Mouse (Mus musculus) mouse embryonic stem cell (cell line): ENCODE results near the gene Ppm1g.
"Not testable (repeated sequence)": the region's sequence is repeated elsewhere in the genome, so short reads cannot be mapped to it uniquely, and the experiment has no call there.

ENCODE experiments used
- in situ Hi-C, 2 experiments: fragments of 300-500 bp; cut with MboI; formaldehyde crosslinking; loops; 1 replicate in 1 of 2; 3 replicates in 1 of 2; pipeline ENCODE4 v1.14.3; 2019 to 2020; ENCODE audit warnings: low sequenced_read_pairs in 2 of 2, low pct_unique_long_range_greater_than_20kb in 1 of 2, mixed read lengths in 1 of 2; ENCODE audit not compliant: unreplicated experiment in 1 of 2

The Ppm1g gene

DNA sequence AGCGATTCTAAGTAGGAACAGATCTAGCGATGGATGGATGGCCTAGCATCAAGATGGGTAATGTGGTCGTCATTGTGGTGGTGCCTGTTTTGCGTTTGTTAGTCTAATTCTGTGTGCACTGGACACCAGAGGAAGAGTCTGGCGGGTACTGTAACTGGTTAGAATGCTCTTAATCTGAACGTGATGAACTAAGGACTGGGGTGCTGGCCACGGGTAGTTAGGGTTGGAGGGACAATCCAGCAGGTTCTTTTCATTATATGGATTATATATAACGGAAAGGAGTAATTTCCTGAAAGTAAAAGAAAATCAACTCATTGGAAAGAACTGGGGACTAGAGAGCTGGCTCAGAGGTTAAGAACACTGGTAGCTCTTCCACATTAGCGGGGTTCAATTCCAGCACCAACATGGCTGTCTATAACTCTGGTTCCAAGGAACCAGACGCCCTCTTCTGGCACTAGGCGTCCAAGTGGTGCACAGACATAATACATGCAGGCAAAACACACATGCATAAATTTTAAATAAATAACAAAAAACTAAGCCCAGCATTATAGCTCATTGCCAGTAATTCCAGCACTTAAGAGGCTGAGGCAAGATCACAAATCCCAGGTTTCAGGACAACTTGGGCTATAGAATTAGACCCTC is 938 bp upstream of the Ppm1g start:
- in situ Hi-C loops, result no loop called here

DNA sequence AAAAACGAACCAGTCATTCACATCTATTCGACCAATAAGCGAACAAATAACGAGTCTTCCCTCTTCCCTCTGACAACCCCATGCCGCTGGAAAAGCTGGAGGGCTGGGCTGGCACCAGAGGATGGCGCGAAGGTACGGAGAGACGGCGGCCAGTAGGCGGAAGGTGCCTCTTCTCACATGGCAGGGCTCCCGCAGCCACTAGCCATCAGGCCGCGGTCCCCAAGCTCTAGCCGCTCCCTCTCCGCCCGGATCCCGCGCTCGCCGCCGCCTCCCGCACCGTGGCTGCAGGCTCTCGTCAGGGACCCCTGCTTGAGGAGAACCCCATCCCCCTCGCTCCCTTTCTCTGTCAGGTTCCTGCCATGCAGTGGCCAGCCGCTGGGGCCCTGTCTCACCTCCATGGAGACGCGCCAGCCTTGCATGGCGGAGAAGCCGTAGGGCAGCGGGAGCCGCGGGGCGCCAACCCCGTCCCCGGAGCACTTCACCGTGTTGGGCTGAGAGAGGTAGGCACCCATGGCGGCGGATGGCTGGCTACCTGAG is 508 bp downstream of the Ppm1g start:
- in situ Hi-C loops, result no loop called here

GRCm38 (mm10) chr5:31219474-31219873 is 1.0 kb downstream of the Ppm1g start:
- in situ Hi-C loops, result no loop called here

GRCm38 (mm10) chr5:31219070-31219469 is 1.4 kb downstream of the Ppm1g start:
- in situ Hi-C loops, result no loop called here

GRCm38 (mm10) chr5:31218294-31218693 is 2.2 kb downstream of the Ppm1g start:
- in situ Hi-C loops, result no loop called here

- in situ Hi-C loops, result not testable (repeated sequence)
Measured at GRCm38 (mm10) chr5:31216554-31216953, 3.9 kb downstream of the Ppm1g start.

DNA sequence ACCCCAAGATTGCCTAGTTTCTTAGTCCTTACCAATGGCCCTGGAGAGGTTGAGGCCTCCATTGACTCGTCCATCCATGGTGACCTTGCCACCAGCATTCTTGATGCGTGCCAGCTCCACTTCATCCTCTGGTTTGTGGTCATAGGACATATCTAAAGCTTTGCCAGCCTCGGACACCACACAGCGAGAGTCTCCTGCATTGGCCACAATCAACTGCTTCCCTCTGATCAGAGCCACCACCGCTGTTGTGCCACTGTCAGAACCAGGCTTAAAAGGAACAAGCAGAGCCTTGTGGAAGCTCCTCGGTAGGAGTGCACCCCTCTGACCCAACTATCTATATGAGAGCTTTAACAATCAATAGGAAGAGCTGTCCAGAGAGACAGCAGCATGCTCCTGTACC is 16.1 kb downstream of the Ppm1g start:
- in situ Hi-C loops, result no loop called here

GRCm38 (mm10) chr5:31203866-31204265 is 16.6 kb downstream of the Ppm1g start:
- in situ Hi-C loops, result no loop called here

GRCm38 (mm10) chr5:31202933-31203332 is 17.6 kb downstream of the Ppm1g start:
- in situ Hi-C loops, result no loop called here

GRCm38 (mm10) chr5:31201742-31202590 is 18.5 kb downstream of the Ppm1g start, which contains the start of gene Zfp513:
Zfp513 (minus strand) TSS chr5:31202303.
- in situ Hi-C loops, result no loop called here

DNA sequence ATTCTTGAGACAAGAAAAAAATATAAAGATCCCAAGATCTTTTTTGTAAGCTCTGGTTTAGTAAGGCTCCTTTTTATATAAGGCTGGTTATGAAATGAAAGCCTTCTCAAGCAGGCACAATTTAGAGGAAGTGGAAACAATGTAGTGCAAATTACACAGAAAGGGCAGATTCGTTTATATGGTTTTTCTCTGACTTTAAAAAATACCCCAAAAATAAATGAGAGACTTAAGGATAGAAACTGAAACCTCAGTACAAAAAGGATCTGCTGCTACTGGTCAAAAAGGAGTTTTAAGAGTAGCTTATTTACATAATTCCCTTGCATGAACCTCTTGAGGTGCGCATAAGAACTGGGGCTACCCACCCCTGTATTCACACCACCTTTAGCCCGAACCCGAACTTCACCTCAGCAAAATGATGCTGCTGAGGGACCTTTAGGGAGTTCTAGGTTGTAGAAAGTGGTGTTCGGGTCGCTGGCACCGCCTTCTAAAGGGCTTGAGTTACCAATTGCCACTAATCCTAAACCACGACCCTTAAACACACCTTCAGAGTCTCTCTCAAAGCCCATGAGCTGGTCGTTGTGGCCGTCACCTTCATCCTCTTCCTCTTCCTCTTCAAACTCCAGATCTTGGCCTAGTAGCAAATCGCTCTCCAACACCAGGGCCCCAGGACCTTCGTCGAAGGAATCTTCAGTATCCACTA is 19.3 kb downstream of the Ppm1g start:
- in situ Hi-C loops, result no loop called here

DNA sequence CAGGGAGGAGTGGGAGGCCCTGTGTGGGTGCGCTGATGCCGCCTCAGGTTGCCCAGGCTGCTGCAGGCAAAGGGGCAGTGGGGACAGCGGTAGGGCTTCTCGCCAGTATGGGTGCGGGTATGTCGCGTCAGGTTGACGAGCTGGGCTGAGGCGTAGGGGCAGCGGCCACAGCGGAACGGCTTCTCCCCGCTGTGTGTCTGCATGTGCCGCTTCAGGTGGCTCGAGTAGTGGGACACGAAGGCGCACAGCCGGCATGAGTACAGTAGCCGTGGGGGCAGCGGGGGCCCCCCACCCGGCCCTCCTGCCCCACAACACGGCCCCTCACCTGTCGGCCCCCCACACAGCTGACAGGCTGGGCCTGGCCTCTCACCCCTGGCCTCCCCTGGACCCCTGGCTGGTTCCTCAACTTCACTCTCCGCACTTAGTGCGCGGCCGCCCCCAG is 20.1 kb downstream of the Ppm1g start:
- in situ Hi-C loops, result no loop called here

GRCm38 (mm10) chr5:31199893-31200292 is 20.6 kb downstream of the Ppm1g start:
- in situ Hi-C loops, result no loop called here

- in situ Hi-C loops, result no loop called here
Measured at GRCm38 (mm10) chr5:31199321-31199892, 21.1 kb downstream of the Ppm1g start.

DNA sequence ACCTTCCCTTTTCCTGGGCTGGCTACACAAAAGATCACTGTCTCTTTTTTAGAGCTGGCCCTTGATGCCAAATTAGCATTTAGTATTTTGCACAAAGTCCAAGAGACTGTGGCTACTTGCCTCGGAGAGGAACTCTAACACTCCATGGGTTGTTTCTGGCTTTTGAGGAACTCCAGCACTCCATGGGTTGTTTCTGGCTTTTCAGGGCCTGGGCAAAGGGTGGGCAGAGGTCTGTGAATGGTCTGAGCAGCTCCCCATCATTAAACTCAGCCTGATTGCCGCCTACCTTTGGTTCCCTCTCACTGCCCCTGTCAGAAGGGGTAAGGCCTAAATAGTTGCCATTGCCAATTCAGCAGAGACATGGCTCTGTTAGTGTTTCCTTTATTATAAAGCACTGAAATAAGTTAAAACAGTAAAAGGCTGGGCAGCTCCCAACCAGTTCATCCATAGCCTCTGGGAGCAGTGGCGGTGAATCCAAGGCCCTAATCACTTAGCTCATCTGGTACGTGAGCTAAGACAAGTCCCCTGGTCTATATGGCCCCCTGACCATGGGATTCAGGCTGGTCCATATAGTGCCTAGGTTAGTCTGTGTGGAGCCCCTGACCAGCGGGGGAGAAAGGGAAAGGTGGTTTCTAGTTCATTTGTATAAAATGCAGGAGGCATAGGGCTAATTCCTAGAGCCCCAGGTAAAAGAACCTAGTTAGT is 21.7 kb downstream of the Ppm1g start:
- in situ Hi-C loops, result no loop called here

DNA sequence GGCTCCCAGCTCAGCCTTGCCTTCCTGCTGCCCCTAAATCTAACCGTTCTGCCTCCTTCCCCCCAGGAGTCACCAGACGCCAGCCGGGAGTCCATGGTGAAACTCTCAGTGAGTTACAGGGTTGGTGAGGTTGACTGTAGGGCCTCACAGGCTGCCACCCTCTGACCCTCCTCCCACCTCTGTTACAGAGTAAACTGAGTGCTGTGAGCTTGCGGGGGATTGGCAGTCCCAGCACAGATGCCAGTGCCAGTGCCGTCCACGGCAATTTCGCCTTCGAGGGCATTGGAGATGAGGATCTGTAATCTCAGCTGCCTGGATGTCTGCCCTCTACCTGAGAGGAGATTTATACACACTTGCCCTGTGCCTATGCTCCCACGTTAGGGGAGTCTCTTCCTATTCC is 22.3 kb downstream of the Ppm1g start:
- in situ Hi-C loops, result no loop called here

DNA sequence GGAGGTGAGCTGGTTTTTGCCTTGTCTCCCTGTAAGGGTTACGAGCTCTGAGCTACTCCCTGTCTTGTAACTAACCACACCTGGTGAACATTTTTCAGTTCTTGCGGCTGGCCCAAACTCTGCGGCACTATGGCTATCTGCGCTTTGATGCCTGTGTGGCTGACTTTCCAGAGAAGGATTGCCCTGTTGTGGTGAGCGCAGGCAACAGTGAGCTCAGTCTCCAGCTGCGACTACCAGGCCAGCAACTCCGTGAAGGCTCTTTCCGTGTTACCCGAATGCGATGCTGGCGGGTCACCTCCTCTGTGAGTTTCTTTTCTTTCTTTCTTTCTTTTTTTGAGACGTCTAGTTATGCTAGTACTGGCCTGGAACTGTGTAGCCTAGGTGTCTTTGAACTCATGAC is 23.4 kb downstream of the Ppm1g start:
- in situ Hi-C loops, result no loop called here

GRCm38 (mm10) chr5:31196207-31196606 is 24.3 kb downstream of the Ppm1g start:
- in situ Hi-C loops, result no loop called here
